Mouse (Mus musculus) retina, embryonic 14.5 days (tissue): ENCODE measurements around the gene Id3.

Source experiments
- DNase-seq: peaks from one replicate; pipeline ENCODE4 v3.0.0-alpha.2; 2015; ENCODE audit warnings: low spot score

The Id3 gene

GRCm38 (mm10) chr4:136147436-136148135 is 4.3 kb downstream of the Id3 start:
- DNase-seq, result peak; percentile 88

- DNase-seq, result peak; percentile 59
Measured at GRCm38 (mm10) chr4:136148342-136149044, 5.2 kb downstream of the Id3 start.

DNA sequence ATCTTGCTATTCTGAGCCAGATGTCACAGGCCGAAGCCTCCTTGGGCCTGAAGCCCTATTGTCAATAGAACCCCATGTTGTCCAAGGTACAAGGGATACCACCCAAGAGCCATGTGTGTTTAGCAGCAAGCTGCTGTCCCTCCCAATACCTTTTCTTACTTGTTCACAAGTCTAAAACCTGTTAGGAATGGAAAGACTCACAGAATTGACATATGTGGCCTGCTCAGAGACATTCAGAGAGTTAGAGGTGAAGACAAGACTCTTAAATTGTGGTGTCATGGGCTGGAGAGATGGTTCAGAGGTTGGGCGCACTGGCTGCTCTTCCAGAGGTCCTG is 5.7 kb downstream of the Id3 start:
- no peak for DNase-seq

DNA sequence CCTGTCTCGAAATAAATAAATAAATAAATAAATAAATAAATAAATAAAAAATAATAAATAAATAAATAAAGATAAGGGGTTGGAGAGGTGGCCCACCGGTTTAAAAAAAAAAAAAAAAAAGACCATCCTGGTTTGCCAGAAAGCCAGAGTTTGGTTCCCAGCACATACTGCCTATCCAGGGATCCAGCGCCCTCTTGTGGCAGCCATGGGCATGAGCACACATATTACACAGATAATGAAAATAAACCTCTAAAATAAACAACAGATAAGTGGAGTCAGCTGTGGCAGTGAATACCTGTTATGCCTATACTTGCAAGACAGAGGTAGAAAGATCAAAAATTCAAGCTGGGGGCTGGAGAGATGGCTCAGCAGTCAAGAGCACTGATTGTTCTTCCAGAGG is 6.4 kb downstream of the Id3 start:
- peak; percentile 78 for DNase-seq

DNA sequence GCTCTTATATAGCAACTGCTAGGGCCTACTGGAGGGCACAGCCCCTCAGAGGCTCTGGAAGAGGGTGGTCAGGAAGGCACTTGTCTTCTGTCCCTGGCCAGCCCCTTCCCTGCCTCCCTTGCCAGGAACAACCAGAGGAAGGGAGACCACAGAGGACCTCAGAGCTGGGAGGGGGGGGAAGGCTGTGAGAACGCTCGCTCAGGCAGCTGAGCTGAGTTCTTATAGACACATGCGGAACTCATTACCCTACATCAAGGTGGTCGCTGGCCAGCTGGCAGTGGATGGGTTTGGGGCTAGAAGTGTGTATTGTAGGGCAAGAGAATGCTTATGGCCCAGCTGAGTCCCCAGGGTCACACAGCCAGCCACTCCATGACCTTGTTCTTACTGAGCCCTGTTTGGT is 7.3 kb downstream of the Id3 start:
- no peak for DNase-seq

DNA sequence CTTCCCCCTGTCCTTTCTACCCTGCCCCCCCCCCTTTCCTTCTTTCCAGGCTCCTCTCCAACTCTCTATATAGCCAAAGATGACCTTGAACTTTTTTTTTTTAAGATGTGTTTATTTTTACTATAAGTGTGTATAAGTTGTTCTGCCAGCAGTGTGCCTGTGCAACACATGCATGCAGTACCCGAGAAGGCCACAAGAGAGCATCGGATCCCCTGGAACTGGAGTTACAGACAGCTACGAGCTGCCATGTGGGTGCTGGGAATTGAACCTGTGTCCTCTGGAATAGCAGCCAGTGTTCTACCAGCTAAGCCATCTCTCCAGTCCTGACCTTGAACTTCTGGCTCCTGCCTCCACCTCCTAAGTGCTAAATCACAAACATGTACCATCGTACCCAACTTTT is 9.5 kb downstream of the Id3 start:
- DNase-seq, result peak; percentile 36

DNA sequence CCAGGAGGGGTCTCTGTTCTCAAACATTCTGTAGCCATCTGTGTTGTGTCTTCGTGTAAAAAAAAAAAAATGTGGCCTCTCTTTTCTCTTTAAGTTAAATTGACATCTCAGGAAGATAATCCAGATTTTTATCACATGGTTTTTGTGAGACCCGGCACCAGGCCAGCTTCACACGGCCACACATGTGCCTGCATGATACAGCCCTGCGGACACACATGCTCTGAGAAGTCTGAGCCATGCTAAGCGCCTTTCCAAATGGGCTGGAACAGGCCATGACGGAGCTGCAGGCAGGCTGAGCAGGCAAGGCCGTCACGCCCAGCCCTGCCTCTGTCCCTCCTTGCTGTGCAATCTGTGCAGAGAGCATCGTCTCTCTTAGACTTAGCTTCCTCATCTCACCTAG is 11.2 kb downstream of the Id3 start:
- DNase-seq, result no peak

DNA sequence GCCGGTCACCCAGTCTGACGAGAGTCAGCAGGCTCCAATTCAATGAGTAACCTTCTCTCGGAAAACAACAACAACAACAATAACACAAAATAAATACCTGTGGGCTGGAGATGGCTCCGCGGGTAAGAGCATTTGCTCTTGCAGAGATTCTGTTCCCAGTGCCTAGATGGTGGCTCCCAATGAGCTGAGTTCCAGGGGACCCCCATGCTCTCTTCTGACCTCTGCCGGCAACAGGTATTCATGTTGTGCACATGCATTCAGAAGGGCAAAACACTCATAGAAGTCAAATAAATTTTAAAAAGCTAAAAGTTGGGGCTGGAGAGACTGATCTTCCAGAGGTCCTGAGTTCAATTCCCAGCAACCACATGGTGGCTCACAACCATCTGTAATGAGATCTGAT is 15.2 kb downstream of the Id3 start:
- DNase-seq, result no peak

DNA sequence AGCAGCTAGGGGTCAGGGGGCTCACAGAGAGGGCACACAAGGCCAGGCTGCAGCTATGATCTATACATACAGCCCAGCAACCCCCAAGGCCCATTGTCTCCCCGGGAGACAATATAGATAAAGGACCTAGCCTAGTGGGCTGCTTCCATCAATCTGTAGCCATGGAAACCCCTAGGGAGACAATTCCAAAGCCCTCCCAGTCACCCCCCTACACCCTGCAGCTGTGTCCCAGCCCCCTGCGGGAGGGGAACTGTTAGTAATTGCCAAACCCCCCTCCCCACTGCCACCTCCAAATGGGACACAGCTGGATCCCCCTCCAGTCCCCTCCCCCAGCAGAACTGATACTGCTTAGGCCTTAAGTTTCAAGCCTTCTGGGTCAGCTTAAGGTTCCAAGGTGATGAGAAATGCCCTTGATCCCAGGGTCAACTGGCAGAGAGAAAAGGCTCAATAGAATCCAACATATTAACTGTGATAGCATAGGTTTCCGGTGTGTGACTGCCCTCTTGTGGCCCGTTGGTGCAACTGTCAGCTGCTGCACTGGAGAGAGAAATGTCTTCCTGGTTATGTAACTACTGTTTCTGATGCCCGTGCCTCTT is 16.6 kb downstream of the Id3 start:
- peak; percentile 96 for DNase-seq

DNA sequence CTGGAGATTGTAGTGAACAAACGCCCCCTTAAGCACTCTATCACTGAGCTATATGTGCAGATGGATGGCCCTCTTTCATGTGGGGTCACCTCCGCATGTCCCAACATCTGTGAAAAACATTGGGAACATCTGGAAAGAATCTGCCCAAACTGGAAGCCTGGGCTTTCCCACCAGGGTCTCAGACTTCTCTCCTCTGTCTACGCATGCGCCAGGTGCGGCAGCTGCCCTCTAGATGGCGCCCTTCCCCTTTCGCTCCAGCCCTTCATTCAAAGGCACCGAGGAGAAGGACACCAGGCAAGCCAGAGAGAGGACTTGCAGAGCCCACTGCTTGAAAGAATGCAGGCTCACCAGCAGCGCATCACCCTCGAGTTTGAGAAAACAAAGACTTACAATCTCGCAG is 20.2 kb downstream of the Id3 start:
- DNase-seq, result peak; percentile 94

DNA sequence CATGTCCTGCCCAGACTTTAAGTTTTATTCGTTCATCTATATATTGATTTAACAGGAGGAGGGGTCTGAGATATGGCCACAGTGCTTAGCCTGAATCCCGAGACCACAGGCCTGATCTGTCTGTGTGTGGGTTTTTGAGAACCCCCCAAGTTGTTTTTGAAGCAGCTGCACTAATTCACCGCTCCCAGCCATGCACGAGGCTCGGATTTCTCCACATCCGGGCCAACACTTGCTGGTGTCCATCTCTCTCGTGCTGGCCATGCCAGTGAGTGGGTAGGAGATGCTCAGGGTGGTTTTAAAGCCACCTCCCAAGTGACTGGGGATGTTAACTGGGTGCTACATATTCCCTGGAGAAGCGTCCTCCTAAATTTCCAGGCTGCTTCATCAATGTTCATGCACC is 21.7 kb downstream of the Id3 start:
- no peak for DNase-seq

DNA sequence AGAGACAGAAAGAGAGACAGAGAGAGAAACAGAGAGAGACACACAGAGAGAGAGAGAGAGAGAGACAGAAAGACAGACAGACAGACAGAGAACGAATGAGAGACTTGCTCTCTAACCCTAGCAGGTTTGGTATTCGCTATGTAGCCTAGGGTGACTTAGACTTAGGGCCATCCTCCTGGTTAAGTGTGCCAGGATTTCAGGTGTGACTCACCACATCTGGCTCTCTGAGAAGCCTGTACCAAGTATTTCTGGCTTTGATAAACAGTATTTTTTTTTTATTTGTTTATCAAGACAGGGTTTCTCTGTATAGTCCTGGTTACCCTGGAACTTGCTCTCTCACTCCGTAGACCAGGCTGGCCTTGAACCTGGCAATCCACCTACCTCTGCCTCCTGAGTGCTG is 24.4 kb downstream of the Id3 start:
- no peak for DNase-seq

GRCm38 (mm10) chr4:136170401-136170800 is 27.1 kb downstream of the Id3 start:
- DNase-seq, result no peak

- peak; percentile 63 for DNase-seq
Measured at GRCm38 (mm10) chr4:136171455-136171854, 28.2 kb downstream of the Id3 start.

- peak; percentile 85 for DNase-seq
Measured at GRCm38 (mm10) chr4:136172011-136172541, 28.8 kb downstream of the Id3 start, which contains the start of gene E2f2. E2f2 (plus strand) TSS chr4:136172394.

DNA sequence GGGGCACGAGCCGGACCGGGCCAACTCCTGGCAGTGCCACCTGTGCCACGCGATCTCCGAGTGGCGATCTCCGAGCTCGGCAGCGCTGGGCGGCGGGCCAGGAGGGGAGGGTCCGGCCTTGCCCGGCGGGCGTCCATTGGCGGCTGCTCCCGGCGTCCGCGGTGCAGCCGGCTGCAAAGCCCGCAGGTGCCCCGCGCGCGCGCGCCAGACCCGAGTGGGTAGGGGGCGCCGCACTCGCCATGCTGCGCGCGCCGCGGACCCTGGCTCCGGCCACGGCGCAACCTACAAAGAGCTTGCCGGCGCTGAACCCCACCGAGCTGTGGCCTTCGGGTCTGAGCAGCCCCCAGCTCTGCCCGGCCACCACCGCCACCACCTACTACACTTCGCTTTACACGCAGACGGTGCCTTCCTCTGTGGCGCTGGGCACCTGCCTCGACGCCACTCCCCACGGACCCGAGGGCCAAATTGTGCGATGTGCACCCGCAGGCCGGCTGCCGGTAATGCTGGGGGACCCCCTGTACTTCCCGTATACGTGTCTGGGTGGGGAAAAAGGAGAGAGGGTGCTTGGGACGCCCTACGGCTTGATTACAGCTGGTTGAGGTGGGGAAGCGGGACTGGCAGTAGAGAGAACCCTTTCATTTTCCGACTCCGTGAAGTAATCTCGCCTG is 29.4 kb downstream of the Id3 start:
- DNase-seq, result peak; percentile 56

DNA sequence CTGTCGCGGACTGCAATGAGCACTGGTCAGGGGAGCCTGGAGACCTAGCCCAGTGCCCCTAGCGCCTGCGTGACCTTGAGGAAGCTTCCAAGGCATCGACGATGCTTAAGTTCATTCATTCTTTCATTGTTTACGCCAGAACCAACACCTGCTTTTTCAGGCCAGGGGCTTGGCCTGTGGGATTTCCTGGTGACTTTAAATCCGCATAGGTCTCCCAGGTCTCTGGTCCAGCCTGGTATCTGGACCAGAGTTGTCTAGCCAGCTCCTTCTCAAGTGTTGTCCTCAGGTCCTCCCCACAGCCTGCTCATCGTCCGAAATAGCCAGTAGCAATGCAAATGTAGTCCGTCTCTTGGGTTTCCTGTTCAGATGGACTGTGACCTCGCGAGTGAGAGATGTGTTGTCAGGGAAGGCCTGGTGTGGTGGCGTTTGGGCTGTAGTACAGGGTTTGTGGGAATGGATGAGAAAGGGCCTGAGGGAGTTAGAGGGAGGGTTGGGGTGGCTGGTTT is 30.0 kb downstream of the Id3 start:
- DNase-seq, result peak; percentile 41

GRCm38 (mm10) chr4:136174216-136175193 is 31.2 kb downstream of the Id3 start:
- no peak for DNase-seq

DNA sequence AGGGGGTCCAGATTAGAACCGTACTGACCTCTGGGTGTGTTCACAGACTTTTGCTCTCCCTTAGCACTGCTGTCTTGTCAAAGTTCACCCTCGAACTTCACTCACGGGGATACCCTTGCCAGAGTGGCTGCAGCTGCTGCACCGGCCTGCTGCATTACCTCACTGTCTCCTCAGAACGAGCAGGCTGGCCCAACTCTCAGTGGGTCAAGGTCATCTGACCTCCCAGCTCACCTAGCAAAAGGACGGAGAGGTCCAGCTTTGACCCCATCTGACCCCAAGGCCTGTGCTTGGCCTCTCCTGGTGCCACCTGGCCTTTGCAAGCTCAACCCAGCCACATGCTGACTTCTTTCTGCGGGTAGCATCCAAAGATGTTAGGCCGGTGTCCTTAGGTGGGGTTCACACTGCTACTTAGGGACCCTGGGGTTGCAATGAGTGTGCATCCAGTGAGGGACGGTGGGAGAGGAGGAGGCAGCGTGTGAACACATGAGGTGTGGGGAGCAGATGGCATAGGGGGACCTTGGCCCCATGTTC is 32.8 kb downstream of the Id3 start:
- DNase-seq, result no peak

DNA sequence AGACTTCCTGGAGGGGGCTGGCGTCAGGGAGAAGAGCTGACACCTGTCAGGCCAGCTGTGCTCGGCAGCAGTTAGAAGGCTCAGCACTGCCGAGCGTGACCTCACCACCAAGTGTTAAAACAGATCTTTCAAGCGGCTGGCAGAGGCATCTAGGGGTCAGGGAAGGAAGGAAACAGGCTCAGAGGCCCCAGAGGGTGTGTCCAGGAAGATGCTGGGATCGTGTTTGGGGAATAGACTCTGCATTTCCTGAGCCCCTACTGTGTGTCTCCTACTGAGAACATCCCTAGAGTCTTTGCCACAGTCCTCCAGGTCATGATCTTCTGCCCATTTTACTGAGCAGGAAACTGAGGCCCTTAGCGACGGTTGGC is 33.9 kb downstream of the Id3 start:
- DNase-seq, result no peak
